Mouse (Mus musculus): ENCODE measurements at regions not wholly inside any gene's neighbourhood (a gene's known extent, or its start where the extent isn't known, plus 50 kb on each side); places are given as distances from the start of the nearest gene placed in this dataset.

DNA sequence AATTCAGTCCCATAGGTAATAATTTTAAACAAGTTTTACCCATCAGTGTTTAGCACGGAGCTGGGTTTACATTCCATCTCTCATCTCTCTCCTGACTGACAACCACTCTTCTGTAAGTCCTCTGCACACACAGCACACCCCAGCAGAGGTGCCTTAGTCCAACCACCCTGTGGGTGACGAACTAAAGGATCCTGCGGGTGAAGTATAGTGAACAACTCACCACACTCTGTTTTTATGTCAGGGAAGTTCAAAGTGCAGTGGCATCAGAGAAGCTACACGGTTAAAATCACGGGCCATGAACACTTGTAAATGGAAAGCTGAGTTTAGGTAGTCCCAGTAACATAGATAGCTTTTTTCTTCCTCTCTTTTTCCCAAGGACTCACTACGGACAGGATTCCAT is 157.1 kb downstream of the Dyrk2 start:
- WGBS (ENCODE audit: insufficient replicate concordance), result 80% methylated on average over 6 of the region's 6 CpGs

DNA sequence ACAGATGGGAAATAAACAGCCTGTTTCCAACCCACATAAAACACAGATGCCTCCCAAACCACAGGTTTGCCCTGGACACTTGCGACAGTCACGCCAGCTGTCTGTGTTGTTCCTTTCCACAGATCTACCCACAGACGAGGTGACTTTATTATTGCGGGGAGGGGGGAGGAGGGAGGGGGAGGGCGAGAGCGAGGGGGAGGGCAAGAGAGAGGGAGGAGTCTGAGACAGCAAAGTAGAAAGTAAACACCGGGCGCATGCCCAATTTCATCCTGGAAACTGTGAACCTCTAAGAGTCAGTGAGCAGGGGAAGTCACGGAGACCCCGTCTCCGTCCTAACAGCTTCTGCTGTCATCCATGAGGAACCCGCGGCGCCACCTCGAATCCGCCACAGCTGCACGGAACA is 155.8 kb downstream of the Dyrk2 start:
- Histone ChIP-seq H3K9me3 (replicated peaks; ENCODE audit: control insufficient read depth, low read length) (no peaks in the 10 kb centered on the region), H3K36me3 (ENCODE audit: control insufficient read depth, insufficient read depth, low read length) (no peaks in the 10 kb centered on the region), H3K27me3 (ENCODE audit: control insufficient read depth, insufficient read depth, low read length) (no peaks in the 10 kb centered on the region), H3K9ac (ENCODE audit: low read depth, low read length) (no peak overlapping the region), H3K4me2 (no peak overlapping the region), H3K4me3 (ENCODE audit: low read depth, low read length) (no peak overlapping the region), H3K27ac (ENCODE audit: low read depth, low read length) (no peak overlapping the region), H3K4me1 (ENCODE audit: control insufficient read depth, insufficient read depth, low read length) (peaks cover 11% of the 10 kb centered on the region)
- no peak for ATAC-seq (replicated peaks; ENCODE audit: insufficient number of reproducible peaks, low FRiP score, low TSS enrichment)
- WGBS (ENCODE audit: insufficient replicate concordance), result 86% methylated on average over 17 of the region's 17 CpGs

More for the DNA sequence above, 157.1 kb downstream of the Dyrk2 start:
- H3K4me1 ChIP-seq (ENCODE audit: control insufficient read depth, insufficient read depth, low read length), result peaks cover 11% of the 10 kb centered on the region
- H3K9ac ChIP-seq (ENCODE audit: low read depth, low read length), result no peak overlapping the region
- H3K27ac ChIP-seq (ENCODE audit: low read depth, low read length), result no peak overlapping the region
- H3K4me2 ChIP-seq, result no peak overlapping the region
- no peaks in the 10 kb centered on the region for H3K9me3 ChIP-seq (replicated peaks; ENCODE audit: control insufficient read depth, low read length)
- H3K4me3 ChIP-seq (ENCODE audit: low read depth, low read length), result no peak overlapping the region
- H3K36me3 ChIP-seq (ENCODE audit: control insufficient read depth, insufficient read depth, low read length), result no peaks in the 10 kb centered on the region
- no peaks in the 10 kb centered on the region for H3K27me3 ChIP-seq (ENCODE audit: control insufficient read depth, insufficient read depth, low read length)
- no peak for ATAC-seq (replicated peaks; ENCODE audit: insufficient number of reproducible peaks, low FRiP score, low TSS enrichment)

DNA sequence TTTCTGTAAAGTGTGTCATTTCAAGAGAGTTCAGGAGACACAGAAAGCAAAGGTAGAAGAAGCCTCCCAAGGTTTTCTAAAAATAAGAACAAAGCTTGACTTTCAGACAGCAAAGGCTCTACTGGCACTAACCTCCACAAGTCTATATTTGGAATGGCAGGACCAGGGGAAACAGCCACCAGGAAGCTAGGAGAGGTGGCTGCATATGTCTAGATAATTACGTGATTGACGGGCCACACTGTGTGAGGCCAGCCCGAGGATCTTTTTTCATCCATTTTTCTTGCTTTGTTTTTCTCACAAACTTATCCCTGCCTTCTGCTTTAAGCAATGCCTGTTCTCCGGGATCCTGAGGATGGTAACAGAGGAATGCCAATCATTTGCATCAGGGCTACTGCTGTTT is 155.4 kb downstream of the Dyrk2 start:
- H3K9me3 ChIP-seq (replicated peaks; ENCODE audit: control insufficient read depth, low read length), result no peaks in the 10 kb centered on the region
- H3K9ac ChIP-seq (ENCODE audit: low read depth, low read length), result no peak overlapping the region
- H3K27ac ChIP-seq (ENCODE audit: low read depth, low read length), result no peak overlapping the region
- H3K4me3 ChIP-seq (ENCODE audit: low read depth, low read length), result no peak overlapping the region
- no peaks in the 10 kb centered on the region for H3K36me3 ChIP-seq (ENCODE audit: control insufficient read depth, insufficient read depth, low read length)
- 43% methylated on average over 4 of the region's 4 CpGs for WGBS (ENCODE audit: insufficient replicate concordance)
- H3K27me3 ChIP-seq (ENCODE audit: control insufficient read depth, insufficient read depth, low read length), result no peaks in the 10 kb centered on the region
- H3K4me1 ChIP-seq (ENCODE audit: control insufficient read depth, insufficient read depth, low read length), result peaks cover 11% of the 10 kb centered on the region
- no peak overlapping the region for H3K4me2 ChIP-seq
- ATAC-seq (replicated peaks; ENCODE audit: insufficient number of reproducible peaks, low FRiP score, low TSS enrichment), result no peak

DNA sequence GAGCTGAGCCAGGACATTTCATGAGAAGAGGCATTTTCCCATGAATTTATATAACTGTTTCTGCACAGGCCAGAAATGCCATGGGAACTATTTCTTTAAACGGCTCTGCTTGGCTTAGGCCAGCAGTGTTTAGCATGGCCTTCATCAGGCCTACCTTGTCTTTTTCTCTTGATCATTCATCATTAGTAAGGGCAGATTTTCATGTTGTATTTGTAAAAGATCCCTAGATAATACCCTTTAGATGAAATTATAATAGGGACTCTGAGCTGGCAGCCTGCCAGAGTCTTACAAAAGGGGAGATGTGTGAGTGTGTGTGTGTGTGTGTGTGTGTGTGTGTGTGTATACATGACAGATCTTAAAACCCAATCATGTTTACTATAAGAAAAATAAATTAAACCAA is 149.4 kb downstream of the Dyrk2 start:
- Histone ChIP-seq H3K4me1 (ENCODE audit: control insufficient read depth, insufficient read depth, low read length) (peaks cover 3% of the 10 kb centered on the region; the same call in 1 of the 2 replicates), H3K36me3 (ENCODE audit: control insufficient read depth, insufficient read depth, low read length) (no peaks in the 10 kb centered on the region), H3K27me3 (ENCODE audit: control insufficient read depth, insufficient read depth, low read length) (no peaks in the 10 kb centered on the region), H3K4me3 (ENCODE audit: low read depth, low read length) (no peak overlapping the region), H3K4me2 (no peak overlapping the region), H3K9ac (ENCODE audit: low read depth, low read length) (no peak overlapping the region), H3K9me3 (replicated peaks; ENCODE audit: control insufficient read depth, low read length) (no peaks in the 10 kb centered on the region), H3K27ac (ENCODE audit: low read depth, low read length) (no peak overlapping the region)
- 58% methylated on average over 1 of the region's 1 CpGs for WGBS (ENCODE audit: insufficient replicate concordance)
- no peak for ATAC-seq (replicated peaks; ENCODE audit: insufficient number of reproducible peaks, low FRiP score, low TSS enrichment)

DNA sequence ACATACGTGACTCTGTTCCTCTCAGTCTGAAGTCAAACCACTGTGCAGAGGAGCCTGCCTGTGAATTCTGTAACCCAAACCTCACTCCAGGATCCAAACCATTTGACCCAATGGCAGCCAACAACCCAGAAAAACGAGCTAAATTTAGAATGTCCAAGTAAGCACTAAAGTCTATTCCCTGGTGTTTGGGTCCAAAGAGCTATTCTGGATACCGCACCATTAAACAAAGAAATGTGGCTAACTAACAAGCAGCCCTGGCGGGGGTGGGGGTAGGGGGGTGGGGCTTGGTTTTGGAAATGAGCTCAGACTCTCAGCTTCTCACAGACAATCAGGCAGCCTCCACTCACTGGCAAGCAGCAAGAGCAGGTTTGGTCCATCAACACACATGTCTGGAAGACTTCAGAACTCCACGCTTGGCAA is 147.9 kb downstream of the Dyrk2 start:
- ATAC-seq (replicated peaks; ENCODE audit: insufficient number of reproducible peaks, low FRiP score, low TSS enrichment), result no peak
- WGBS (ENCODE audit: insufficient replicate concordance), result 46% methylated on average over 5 of the region's 5 CpGs
- Histone ChIP-seq H3K9me3 (replicated peaks; ENCODE audit: control insufficient read depth, low read length) (no peaks in the 10 kb centered on the region), H3K4me3 (ENCODE audit: low read depth, low read length) (no peak overlapping the region), H3K27me3 (ENCODE audit: control insufficient read depth, insufficient read depth, low read length) (no peaks in the 10 kb centered on the region), H3K27ac (ENCODE audit: low read depth, low read length) (peak overlapping the region; percentile 29; the same call in 1 of the 2 replicates), H3K4me2 (no peak overlapping the region), H3K36me3 (ENCODE audit: control insufficient read depth, insufficient read depth, low read length) (no peaks in the 10 kb centered on the region), H3K4me1 (ENCODE audit: control insufficient read depth, insufficient read depth, low read length) (peaks cover 3% of the 10 kb centered on the region; the same call in 1 of the 2 replicates), H3K9ac (ENCODE audit: low read depth, low read length) (no peak overlapping the region)

- H3K4me1 ChIP-seq (ENCODE audit: control insufficient read depth, insufficient read depth, low read length), result peaks cover 3% of the 10 kb centered on the region; the same call in 1 of the 2 replicates
- no peak overlapping the region for H3K27ac ChIP-seq (ENCODE audit: low read depth, low read length)
- no peak for ATAC-seq (replicated peaks; ENCODE audit: insufficient number of reproducible peaks, low FRiP score, low TSS enrichment)
- no peaks in the 10 kb centered on the region for H3K27me3 ChIP-seq (ENCODE audit: control insufficient read depth, insufficient read depth, low read length)
- 59% methylated on average over 3 of the region's 3 CpGs for WGBS (ENCODE audit: insufficient replicate concordance)
- no peaks in the 10 kb centered on the region for H3K36me3 ChIP-seq (ENCODE audit: control insufficient read depth, insufficient read depth, low read length)
- no peak overlapping the region for H3K4me3 ChIP-seq (ENCODE audit: low read depth, low read length)
- no peaks in the 10 kb centered on the region for H3K9me3 ChIP-seq (replicated peaks; ENCODE audit: control insufficient read depth, low read length)
- H3K9ac ChIP-seq (ENCODE audit: low read depth, low read length), result no peak overlapping the region
- H3K4me2 ChIP-seq, result no peak overlapping the region
These were observed 147.3 kb downstream of the Dyrk2 start for GRCm38 (mm10) chr10:118722671-118723070.

DNA sequence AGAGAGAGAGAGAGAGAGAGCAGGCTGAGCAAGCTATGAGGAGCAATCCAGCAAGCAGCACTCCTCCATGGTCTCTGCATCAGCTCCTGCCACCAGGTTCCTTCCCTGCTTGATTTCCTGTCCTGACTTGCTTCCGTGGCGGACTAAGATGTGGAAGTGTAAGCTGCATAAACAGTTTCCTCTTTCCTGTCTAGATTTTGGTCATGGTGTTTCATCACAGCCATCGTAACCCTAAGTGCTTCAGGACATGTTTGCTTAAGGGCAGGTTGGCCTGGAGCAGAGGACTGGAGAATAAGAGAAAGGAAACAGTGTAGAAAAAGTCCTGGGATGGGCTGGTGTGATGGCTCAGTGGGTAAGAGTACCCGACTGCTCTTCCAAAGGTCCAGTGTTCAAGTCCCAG is 133.9 kb downstream of the Dyrk2 start:
- Histone ChIP-seq H3K27me3 (ENCODE audit: control insufficient read depth, insufficient read depth, low read length) (no peaks in the 10 kb centered on the region), H3K9ac (ENCODE audit: low read depth, low read length) (no peak overlapping the region), H3K4me1 (ENCODE audit: control insufficient read depth, insufficient read depth, low read length) (no peaks in the 10 kb centered on the region), H3K4me2 (no peak overlapping the region), H3K27ac (ENCODE audit: low read depth, low read length) (no peak overlapping the region), H3K36me3 (ENCODE audit: control insufficient read depth, insufficient read depth, low read length) (no peaks in the 10 kb centered on the region), H3K4me3 (ENCODE audit: low read depth, low read length) (no peak overlapping the region), H3K9me3 (replicated peaks; ENCODE audit: control insufficient read depth, low read length) (no peaks in the 10 kb centered on the region)
- no peak for ATAC-seq (replicated peaks; ENCODE audit: insufficient number of reproducible peaks, low FRiP score, low TSS enrichment)
- 83% methylated on average over 4 of the region's 4 CpGs for WGBS (ENCODE audit: insufficient replicate concordance)

DNA sequence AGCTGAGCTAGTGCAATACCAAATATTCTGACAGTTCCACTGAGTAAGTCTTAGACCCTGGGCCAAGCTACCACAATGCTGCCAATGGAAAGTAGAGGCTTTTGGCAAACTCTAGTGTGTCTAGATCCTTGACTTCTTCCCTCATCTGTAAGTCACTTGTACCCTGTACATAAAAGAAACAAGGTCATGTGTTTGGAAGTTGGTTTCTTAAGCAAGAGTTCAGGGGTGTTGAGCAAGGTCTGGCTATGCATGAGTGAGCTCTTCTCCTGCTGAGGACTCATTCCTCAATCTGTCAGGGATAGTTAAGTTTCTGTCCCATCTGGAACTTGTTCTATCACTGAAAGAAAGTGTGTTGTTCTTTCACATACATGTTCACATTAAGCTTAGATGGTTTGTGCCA is 132.9 kb downstream of the Dyrk2 start:
- H3K36me3 ChIP-seq (ENCODE audit: control insufficient read depth, insufficient read depth, low read length), result no peaks in the 10 kb centered on the region
- ATAC-seq (replicated peaks; ENCODE audit: insufficient number of reproducible peaks, low FRiP score, low TSS enrichment), result no peak
- no peaks in the 10 kb centered on the region for H3K4me1 ChIP-seq (ENCODE audit: control insufficient read depth, insufficient read depth, low read length)
- no peaks in the 10 kb centered on the region for H3K9me3 ChIP-seq (replicated peaks; ENCODE audit: control insufficient read depth, low read length)
- H3K27ac ChIP-seq (ENCODE audit: low read depth, low read length), result no peak overlapping the region
- no peaks in the 10 kb centered on the region for H3K27me3 ChIP-seq (ENCODE audit: control insufficient read depth, insufficient read depth, low read length)
- no peak overlapping the region for H3K4me2 ChIP-seq
- no peak overlapping the region for H3K9ac ChIP-seq (ENCODE audit: low read depth, low read length)
- H3K4me3 ChIP-seq (ENCODE audit: low read depth, low read length), result no peak overlapping the region

- no peak overlapping the region for H3K4me2 ChIP-seq
- H3K27ac ChIP-seq (ENCODE audit: low read depth, low read length), result no peak overlapping the region
- WGBS (ENCODE audit: insufficient replicate concordance), result 75% methylated on average over 10 of the region's 10 CpGs
- no peak for ATAC-seq (replicated peaks; ENCODE audit: insufficient number of reproducible peaks, low FRiP score, low TSS enrichment)
- no peaks in the 10 kb centered on the region for H3K27me3 ChIP-seq (ENCODE audit: control insufficient read depth, insufficient read depth, low read length)
- H3K4me1 ChIP-seq (ENCODE audit: control insufficient read depth, insufficient read depth, low read length), result peaks cover 5% of the 10 kb centered on the region; the same call in 1 of the 2 replicates
- no peak overlapping the region for H3K4me3 ChIP-seq (ENCODE audit: low read depth, low read length)
- H3K36me3 ChIP-seq (ENCODE audit: control insufficient read depth, insufficient read depth, low read length), result no peaks in the 10 kb centered on the region
- no peaks in the 10 kb centered on the region; the same call in 1 of the 2 replicates for H3K9me3 ChIP-seq (replicated peaks; ENCODE audit: control insufficient read depth, low read length)
- no peak overlapping the region for H3K9ac ChIP-seq (ENCODE audit: low read depth, low read length)
These were observed 130.0 kb downstream of the Dyrk2 start for GRCm38 (mm10) chr10:118739849-118740481.
